Mouse (Mus musculus) MEL (cell line): ENCODE data around the gene Ltbp2. TPM values are rescaled to one million over a fixed set of nuclear protein-coding genes. Genes with fewer than 3 reads are reported as not detected.

ENCODE experiments used
- DNase-seq: peaks from one replicate; pipeline ENCODE4 v3.0.0; 2011; ENCODE audit warnings: low read depth, low spot score
- H3K27ac ChIP-seq: 2 replicates; pipeline ENCODE4 v1.5.1; 2012; ENCODE audit warnings: low read depth, mild to moderate bottlenecking, control low read depth, low read length, moderate library complexity; ENCODE audit not compliant: control insufficient read depth
- H3K27me3 ChIP-seq, 2 experiments: fragments of 150-350 bp in 1 of 2; sonication (generic) in 1 of 2; 2 replicates each; pipeline ENCODE4 v1.6.1; 2012; ENCODE audit warnings: low read length in 2 of 2, mild to moderate bottlenecking in 2 of 2, improper control_type of control experiment in 1 of 2, moderate library complexity in 1 of 2; ENCODE audit not compliant: insufficient read depth in 2 of 2, control insufficient read depth in 1 of 2
- H3K36me3 ChIP-seq, 2 experiments: 2 replicates each; pipeline ENCODE4 v1.6.1; 2012 to 2014; ENCODE audit warnings: low read length in 2 of 2, improper control_type of control experiment in 1 of 2, inconsistent platforms in 1 of 2, mild to moderate bottlenecking in 1 of 2; ENCODE audit not compliant: insufficient read depth in 2 of 2, control insufficient read depth in 1 of 2
- H3K4me1 ChIP-seq, 2 experiments: fragments of 150-350 bp in 1 of 2; sonication (generic) in 1 of 2; 2 replicates each; pipeline ENCODE4 v1.6.1; 2012; ENCODE audit warnings: low read length in 2 of 2, improper control_type of control experiment in 1 of 2, mild to moderate bottlenecking in 1 of 2; ENCODE audit not compliant: insufficient read depth in 2 of 2, control insufficient read depth in 1 of 2
- H3K4me3 ChIP-seq, 2 experiments: fragments of 150-350 bp in 1 of 2; sonication (generic) in 1 of 2; 2 replicates each; pipeline ENCODE4 v1.5.1; 2012; ENCODE audit warnings: low read depth in 2 of 2, low read length in 2 of 2, mild to moderate bottlenecking in 2 of 2, moderate library complexity in 2 of 2, control low read depth in 1 of 2, improper control_type of control experiment in 1 of 2; ENCODE audit not compliant: control insufficient read depth in 1 of 2, insufficient read depth in 1 of 2
- H3K79me2 ChIP-seq: 2 replicates; pipeline ENCODE4 v1.6.1; 2012; ENCODE audit warnings: mild to moderate bottlenecking, low read length, moderate library complexity; ENCODE audit not compliant: control insufficient read depth, poor library complexity, insufficient read depth
- H3K9ac ChIP-seq: 2 replicates; pipeline ENCODE4 v1.6.1; 2012; ENCODE audit warnings: low read depth, mild to moderate bottlenecking, control low read depth, low read length, moderate library complexity; ENCODE audit not compliant: control insufficient read depth, poor library complexity, severe bottlenecking
- H3K9me3 ChIP-seq: fragments of 150-350 bp; sonication (generic); replicated peaks from 2 replicates; pipeline ENCODE4 v1.6.1; 2012; ENCODE audit warnings: mild to moderate bottlenecking, low read length, improper control_type of control experiment, moderate library complexity; ENCODE audit not compliant: insufficient read depth
- BHLHE40 ChIP-seq: IDR thresholded peaks from 2 replicates; pipeline ENCODE4 v1.6.1; 2012; ENCODE audit warnings: low read depth, mild to moderate bottlenecking, inconsistent platforms, low read length, improper control_type of control experiment, borderline replicate concordance
- E2F4 ChIP-seq: IDR thresholded peaks from 2 replicates; pipeline ENCODE4 v1.6.1; 2011; ENCODE audit warnings: low read depth, low read length, improper control_type of control experiment, borderline replicate concordance
- EP300 ChIP-seq, 2 experiments: IDR thresholded peaks; 2 replicates each; pipeline ENCODE4 v1.6.1; 2011; ENCODE audit warnings: improper control_type of control experiment in 2 of 2, low read length in 2 of 2, low read depth in 1 of 2, mild to moderate bottlenecking in 1 of 2
- GATA1 ChIP-seq: IDR thresholded peaks from 2 replicates; pipeline ENCODE4 v1.6.1; 2011; ENCODE audit warnings: low read depth, low read length, improper control_type of control experiment
- HCFC1 ChIP-seq: IDR thresholded peaks from 2 replicates; pipeline ENCODE4 v1.6.1; 2012; ENCODE audit warnings: low read depth, mild to moderate bottlenecking, inconsistent platforms, low read length, improper control_type of control experiment, moderate library complexity
- KAT2A ChIP-seq: conservative IDR thresholded peaks from 2 replicates; pipeline ENCODE4 v1.6.1; 2012; ENCODE audit warnings: low read depth, low read length, improper control_type of control experiment, inconsistent platforms
- MAFK ChIP-seq: IDR thresholded peaks from 2 replicates; pipeline ENCODE4 v1.6.1; 2011; ENCODE audit warnings: low read depth, mild to moderate bottlenecking, low read length, improper control_type of control experiment, borderline replicate concordance
- MAX ChIP-seq: IDR thresholded peaks from 2 replicates; pipeline ENCODE4 v1.6.1; 2011; ENCODE audit warnings: low read length, improper control_type of control experiment
- MYC ChIP-seq: IDR thresholded peaks from 2 replicates; pipeline ENCODE4 v1.6.1; 2011; ENCODE audit warnings: low read depth, mild to moderate bottlenecking, low read length, improper control_type of control experiment, moderate library complexity
- NELFE ChIP-seq: IDR thresholded peaks from 2 replicates; pipeline ENCODE4 v1.6.1; 2011; ENCODE audit warnings: low read depth, low read length, improper control_type of control experiment
- NRF1 ChIP-seq: IDR thresholded peaks from 2 replicates; pipeline ENCODE4 v1.6.1; 2014; ENCODE audit warnings: low read depth, mild to moderate bottlenecking, inconsistent platforms, low read length, improper control_type of control experiment, moderate library complexity; ENCODE audit not compliant: poor library complexity, insufficient read depth, severe bottlenecking
- POLR2AphosphoS2 ChIP-seq: IDR thresholded peaks from 2 replicates; pipeline ENCODE4 v1.6.1; 2011; ENCODE audit warnings: low read length, improper control_type of control experiment
- POLR2AphosphoS5 ChIP-seq: IDR thresholded peaks from 2 replicates; pipeline ENCODE4 v1.6.1; 2012; ENCODE audit warnings: low read depth, borderline replicate concordance, mild to moderate bottlenecking, inconsistent platforms, low read length, moderate library complexity, mixed read lengths
- SIN3A ChIP-seq: IDR thresholded peaks from 2 replicates; pipeline ENCODE4 v1.6.1; 2012; ENCODE audit warnings: low read length, improper control_type of control experiment, inconsistent platforms
- TAL1 ChIP-seq: IDR thresholded peaks from 2 replicates; pipeline ENCODE4 v1.6.1; 2012; ENCODE audit warnings: mild to moderate bottlenecking, inconsistent platforms, low read length, moderate library complexity, mixed read lengths
- TBP ChIP-seq: IDR thresholded peaks from 2 replicates; pipeline ENCODE4 v1.8.0; 2011; ENCODE audit warnings: low read depth, low read length, improper control_type of control experiment
- USF2 ChIP-seq, 2 experiments: IDR thresholded peaks; 2 replicates each; pipeline ENCODE4 v1.6.1; 2011 to 2012; ENCODE audit warnings: improper control_type of control experiment in 2 of 2, low read length in 2 of 2, borderline replicate concordance in 1 of 2, inconsistent platforms in 1 of 2, low read depth in 1 of 2, mild to moderate bottlenecking in 1 of 2; ENCODE audit not compliant: insufficient read depth in 1 of 2
- polyA plus RNA-seq, 2 experiments: library from polyadenylated mRNA; stranded (reverse) in 1 of 2; unstranded in 1 of 2; fragments of >175 nt in 1 of 2; fragments of >200 nt in 1 of 2; gene quantifications; 2 replicates each; pipeline versions ENCODE4 v1.2.1 to v1.2.4; 2012; ENCODE audit warnings: low replicate concordance in 2 of 2, low read depth in 1 of 2; ENCODE audit not compliant: insufficient read length in 2 of 2, insufficient read depth in 1 of 2, missing spikeins in 1 of 2
- total RNA-seq: library from RNA; depleted of rRNA; stranded (reverse); fragments of 300-350 nt; gene quantifications from 2 replicates; pipeline ENCODE4 v1.2.3, GENCODE M21; 2012

Gene Ltbp2
- total and polyA plus RNA-seq, 3 experiments = 0.01 to 0.08 TPM; not detected in 1

DNA sequence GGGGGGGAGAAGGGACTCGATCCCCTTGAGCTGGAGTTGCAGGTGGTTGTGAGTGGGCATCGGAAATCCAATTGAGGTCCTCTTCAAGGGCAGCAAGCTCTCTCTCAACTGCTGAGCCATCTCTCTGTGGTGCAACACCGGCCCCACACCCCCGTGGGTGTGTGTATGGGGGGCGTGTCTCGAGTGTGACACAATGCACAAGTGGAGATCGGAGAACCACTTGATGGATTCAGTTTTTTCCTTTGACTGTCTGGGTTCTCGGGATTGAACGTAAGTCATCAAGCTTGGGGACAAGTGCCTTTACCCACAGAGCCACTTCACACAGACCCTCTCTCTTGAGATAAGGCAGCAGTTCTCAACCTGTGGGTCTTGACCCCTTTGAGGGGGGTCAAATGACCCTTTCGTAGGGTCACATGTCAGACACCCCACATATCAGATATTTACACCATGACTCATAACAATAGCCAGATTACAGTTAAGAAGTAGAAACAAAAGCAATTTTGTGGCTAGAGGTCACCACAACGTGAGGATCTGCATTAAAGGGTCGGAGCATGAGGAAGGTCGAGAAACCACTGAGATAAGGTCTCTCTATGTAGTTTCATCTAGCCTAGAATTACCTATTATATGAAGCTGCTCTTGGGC is 112.6 kb downstream of the Ltbp2 start:
- Histone ChIP-seq H3K27me3 (no peaks in the 10 kb centered on the region), H3K79me2 (0 out of 2 replicates have a peak, but pooled peaks cover 3% of the 10 kb centered on the region), H3K27ac (no peak overlapping the region), H3K4me1 (peaks cover 4 to 11% of the 10 kb centered on the region in 2 experiments), H3K36me3 (peaks cover 2 to 8% of the 10 kb centered on the region in 2 experiments), H3K4me3 (no peak overlapping the region), H3K9ac (no peak overlapping the region), H3K9me3 (no peaks in the 10 kb centered on the region)
- no peak for DNase-seq
- TF ChIP-seq HCFC1 (no peak), POLR2AphosphoS2 (no peak), KAT2A (no peak), E2F4 (no peak), USF2 (IDR thresholded peaks at IDR 0.05; ENCODE audit: borderline replicate concordance in 1 of 2, insufficient read depth in 1 of 2, low read depth in 1 of 2, low read length in 2 of 2) (no peak), MAX (no peak), POLR2AphosphoS5 (no peak), TAL1 (no peak), TBP (no peak), NRF1 (no peak), MYC (no peak)

DNA sequence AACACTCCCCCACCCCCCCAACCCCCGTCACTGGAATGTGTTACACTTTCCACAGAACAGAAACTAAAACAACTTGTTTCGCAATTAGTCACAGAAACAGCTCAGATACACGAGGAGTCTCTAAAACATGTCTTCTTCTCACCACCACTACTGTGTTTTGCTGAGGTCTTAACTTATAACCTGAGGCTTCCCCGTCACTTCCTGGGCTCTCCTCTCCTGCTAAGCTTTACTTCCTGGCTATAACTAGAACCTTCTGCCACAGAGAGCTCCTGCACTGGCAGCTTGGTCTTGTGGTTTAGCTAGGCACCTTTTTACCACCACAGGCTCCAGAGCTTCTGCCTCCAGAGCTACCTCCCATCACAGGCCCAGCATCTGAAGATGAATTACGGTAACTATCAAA is 113.8 kb downstream of the Ltbp2 start:
- H3K27ac ChIP-seq = no peak overlapping the region
- no peak overlapping the region for H3K4me3 ChIP-seq
- peaks cover 2 to 6% of the 10 kb centered on the region in 2 experiments for H3K36me3 ChIP-seq
- H3K79me2 ChIP-seq = 0 out of 2 replicates have a peak, but pooled peaks cover 3% of the 10 kb centered on the region
- H3K4me1 ChIP-seq = peaks cover 4% of the 10 kb centered on the region in 2 experiments; a peak in 3 of 4 replicates
- TF ChIP-seq GATA1 (no peak), NELFE (no peak), MAFK (no peak), BHLHE40 (no peak), KAT2A (no peak), EP300 (IDR thresholded peaks at IDR 0.05; ENCODE audit: low read depth in 1 of 2, low read length in 2 of 2) (no peak), SIN3A (no peak), TAL1 (no peak), E2F4 (no peak)
- no peaks in the 10 kb centered on the region for H3K9me3 ChIP-seq
- no peak for DNase-seq
- H3K9ac ChIP-seq = no peak overlapping the region
- H3K27me3 ChIP-seq = no peaks in the 10 kb centered on the region
